Mouse (Mus musculus): ENCODE data around the gene Hist2h2bb. TPM values are rescaled to one million over a fixed set of nuclear protein-coding genes. Genes with fewer than 3 reads are reported as not detected.

Gene Hist2h2bb
- polyA plus RNA-seq, 1 experiment = 0.97 TPM

- TF ChIP-seq CTCF (conservative IDR thresholded peaks at IDR 0.05; ENCODE audit: insufficient read depth, insufficient read length, low read depth, low read length) = no peak
- no peak for TF ChIP-seq POLR2A (IDR thresholded peaks at IDR 0.05; ENCODE audit: low read depth, low read length)
- Histone ChIP-seq H3K4me3 (ENCODE audit: insufficient read depth, low read depth, low read length) (no peak overlapping the region), H3K36me3 (ENCODE audit: control insufficient read depth, insufficient read depth, low read length) (no peaks in the 10 kb centered on the region), H3K27ac (ENCODE audit: insufficient read depth, low read depth, low read length) (no peak overlapping the region), H3K4me1 (ENCODE audit: control insufficient read depth, insufficient read depth, low read length) (peaks cover 4% of the 10 kb centered on the region; the same call in 1 of the 2 replicates), H3K27me3 (replicated peaks; ENCODE audit: control insufficient read depth, insufficient read depth, low read length) (no peaks in the 10 kb centered on the region)
- no peak for DNase-seq
- whole genome bisulfite sequencing = 77% methylated on average over 4 of the region's 4 CpGs
These were observed 20.6 kb upstream of the Hist2h2bb start for GRCm38 (mm10) chr3:96249034-96249345.

GRCm38 (mm10) chr3:96250890-96251289 lies 18.7 kb upstream of the Hist2h2bb start:
- DNase-seq = no peak
- WGBS = 74% methylated on average over 3 of the region's 3 CpGs
- H3K27me3 ChIP-seq (replicated peaks; ENCODE audit: control insufficient read depth, insufficient read depth, low read length) = no peaks in the 10 kb centered on the region
- no peak overlapping the region for H3K27ac ChIP-seq (ENCODE audit: insufficient read depth, low read depth, low read length)
- no peak overlapping the region for H3K4me3 ChIP-seq (ENCODE audit: insufficient read depth, low read depth, low read length)
- H3K4me1 ChIP-seq (ENCODE audit: control insufficient read depth, insufficient read depth, low read length) = no peaks in the 10 kb centered on the region
- no peaks in the 10 kb centered on the region for H3K36me3 ChIP-seq (ENCODE audit: control insufficient read depth, insufficient read depth, low read length)
- TF ChIP-seq POLR2A (IDR thresholded peaks at IDR 0.05; ENCODE audit: low read depth, low read length) (no peak), CTCF (conservative IDR thresholded peaks at IDR 0.05; ENCODE audit: insufficient read depth, insufficient read length, low read depth, low read length) (no peak)

GRCm38 (mm10) chr3:96251787-96252186 lies 17.8 kb upstream of the Hist2h2bb start:
- TF ChIP-seq POLR2A (IDR thresholded peaks at IDR 0.05; ENCODE audit: low read depth, low read length) (no peak), CTCF (conservative IDR thresholded peaks at IDR 0.05; ENCODE audit: insufficient read depth, insufficient read length, low read depth, low read length) (no peak)
- no peaks in the 10 kb centered on the region for H3K27me3 ChIP-seq (replicated peaks; ENCODE audit: control insufficient read depth, insufficient read depth, low read length)
- no peaks in the 10 kb centered on the region for H3K36me3 ChIP-seq (ENCODE audit: control insufficient read depth, insufficient read depth, low read length)
- H3K27ac ChIP-seq (ENCODE audit: insufficient read depth, low read depth, low read length) = no peak overlapping the region
- no peaks in the 10 kb centered on the region for H3K4me1 ChIP-seq (ENCODE audit: control insufficient read depth, insufficient read depth, low read length)
- no peak overlapping the region for H3K4me3 ChIP-seq (ENCODE audit: insufficient read depth, low read depth, low read length)
- WGBS = 87% methylated on average over 3 of the region's 3 CpGs
- DNase-seq = no peak

GRCm38 (mm10) chr3:96254683-96255355 lies 14.7 kb upstream of the Hist2h2bb start:
- no peaks in the 10 kb centered on the region for H3K36me3 ChIP-seq (ENCODE audit: control insufficient read depth, insufficient read depth, low read length)
- H3K4me3 ChIP-seq (ENCODE audit: insufficient read depth, low read depth, low read length) = no peak overlapping the region
- H3K27ac ChIP-seq (ENCODE audit: insufficient read depth, low read depth, low read length) = no peak overlapping the region
- no peaks in the 10 kb centered on the region for H3K27me3 ChIP-seq (replicated peaks; ENCODE audit: control insufficient read depth, insufficient read depth, low read length)
- DNase-seq = no peak
- 82% methylated on average over 10 of the region's 10 CpGs for WGBS
- H3K4me1 ChIP-seq (ENCODE audit: control insufficient read depth, insufficient read depth, low read length) = no peaks in the 10 kb centered on the region
- TF ChIP-seq POLR2A (IDR thresholded peaks at IDR 0.05; ENCODE audit: low read depth, low read length) (no peak), CTCF (conservative IDR thresholded peaks at IDR 0.05; ENCODE audit: insufficient read depth, insufficient read length, low read depth, low read length) (no peak)

DNA sequence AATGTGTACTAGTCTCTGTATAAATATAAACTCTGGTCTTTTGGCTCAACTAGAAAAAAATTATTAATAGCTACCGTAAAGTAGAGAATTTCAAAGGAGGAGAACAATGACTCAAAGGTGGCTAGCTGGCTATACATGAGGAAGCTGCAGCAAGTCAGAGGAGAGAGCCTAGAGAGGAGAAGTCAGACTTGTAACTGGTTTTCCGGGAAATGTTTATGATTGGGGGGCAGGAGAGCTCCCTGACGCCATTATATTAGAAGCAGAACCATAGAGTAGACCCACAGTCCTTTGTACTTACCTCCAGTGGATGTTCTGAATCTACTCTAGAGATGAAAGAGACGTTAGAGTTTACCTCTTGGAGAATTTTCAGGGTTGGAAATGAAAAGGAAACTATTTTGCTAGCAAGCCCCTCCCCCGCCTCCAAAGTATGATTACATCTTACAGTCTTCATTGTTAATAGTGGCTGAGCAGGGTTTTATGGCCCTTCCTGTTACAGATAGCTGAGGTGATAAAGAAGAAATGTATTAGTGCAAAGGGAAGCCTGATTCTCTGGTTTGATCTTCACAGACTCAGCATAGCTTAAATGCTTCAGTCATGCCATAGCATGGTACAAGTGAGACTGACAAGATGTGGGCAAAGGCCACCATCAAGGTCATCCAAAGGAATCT lies 13.5 kb upstream of the Hist2h2bb start:
- Histone ChIP-seq H3K4me1 (ENCODE audit: control insufficient read depth, insufficient read depth, low read length) (no peaks in the 10 kb centered on the region), H3K4me3 (ENCODE audit: insufficient read depth, low read depth, low read length) (no peak overlapping the region), H3K27me3 (replicated peaks; ENCODE audit: control insufficient read depth, insufficient read depth, low read length) (no peaks in the 10 kb centered on the region), H3K36me3 (ENCODE audit: control insufficient read depth, insufficient read depth, low read length) (no peaks in the 10 kb centered on the region), H3K27ac (ENCODE audit: insufficient read depth, low read depth, low read length) (no peak overlapping the region)
- no peak for DNase-seq
- no peak for TF ChIP-seq POLR2A (IDR thresholded peaks at IDR 0.05; ENCODE audit: low read depth, low read length)
- TF ChIP-seq CTCF (conservative IDR thresholded peaks at IDR 0.05; ENCODE audit: insufficient read depth, insufficient read length, low read depth, low read length) = no peak
- WGBS = 65% methylated on average over 5 of the region's 5 CpGs

- WGBS = 80% methylated on average over 3 of the region's 3 CpGs
- H3K4me1 ChIP-seq (ENCODE audit: control insufficient read depth, insufficient read depth, low read length) = peaks cover 4% of the 10 kb centered on the region; the same call in 1 of the 2 replicates
- no peaks in the 10 kb centered on the region for H3K36me3 ChIP-seq (ENCODE audit: control insufficient read depth, insufficient read depth, low read length)
- DNase-seq = no peak
- H3K4me3 ChIP-seq (ENCODE audit: insufficient read depth, low read depth, low read length) = no peak overlapping the region
- no peak overlapping the region for H3K27ac ChIP-seq (ENCODE audit: insufficient read depth, low read depth, low read length)
- TF ChIP-seq POLR2A (IDR thresholded peaks at IDR 0.05; ENCODE audit: low read depth, low read length) (no peak), CTCF (conservative IDR thresholded peaks at IDR 0.05; ENCODE audit: insufficient read depth, insufficient read length, low read depth, low read length) (no peak)
- no peaks in the 10 kb centered on the region for H3K27me3 ChIP-seq (replicated peaks; ENCODE audit: control insufficient read depth, insufficient read depth, low read length)
These were observed 12.4 kb upstream of the Hist2h2bb start for GRCm38 (mm10) chr3:96257190-96257589.

- WGBS = 95% methylated on average over 5 of the region's 5 CpGs
- no peak overlapping the region for H3K27ac ChIP-seq (ENCODE audit: insufficient read depth, low read depth, low read length)
- TF ChIP-seq CTCF (conservative IDR thresholded peaks at IDR 0.05; ENCODE audit: insufficient read depth, insufficient read length, low read depth, low read length) (no peak), POLR2A (IDR thresholded peaks at IDR 0.05; ENCODE audit: low read depth, low read length) (no peak)
- no peak overlapping the region for H3K4me3 ChIP-seq (ENCODE audit: insufficient read depth, low read depth, low read length)
- no peak for DNase-seq
- H3K27me3 ChIP-seq (replicated peaks; ENCODE audit: control insufficient read depth, insufficient read depth, low read length) = no peaks in the 10 kb centered on the region
- no peaks in the 10 kb centered on the region for H3K36me3 ChIP-seq (ENCODE audit: control insufficient read depth, insufficient read depth, low read length)
- peaks cover 4% of the 10 kb centered on the region; the same call in 1 of the 2 replicates for H3K4me1 ChIP-seq (ENCODE audit: control insufficient read depth, insufficient read depth, low read length)
These were observed 9.3 kb upstream of the Hist2h2bb start for GRCm38 (mm10) chr3:96260220-96260619.

Measured in kidney, adult 2 months (tissue).